Mouse (Mus musculus) bone marrow macrophage, adult 2 months (primary cell): ENCODE measurements at regions not wholly inside any gene's neighbourhood (a gene's known extent, or its start where the extent isn't known, plus 50 kb on each side); places are given as distances from the start of the nearest gene placed in this dataset.

Experiments
- CTCF ChIP-seq: IDR thresholded peaks from 2 replicates; pipeline ENCODE4 v1.5.1; 2012; ENCODE audit warnings: low read depth, mild to moderate bottlenecking, low read length, moderate library complexity
- POLR2A ChIP-seq: IDR thresholded peaks from 2 replicates; pipeline ENCODE4 v1.6.1; 2012; ENCODE audit warnings: mild to moderate bottlenecking, low read depth, low read length, borderline replicate concordance

DNA sequence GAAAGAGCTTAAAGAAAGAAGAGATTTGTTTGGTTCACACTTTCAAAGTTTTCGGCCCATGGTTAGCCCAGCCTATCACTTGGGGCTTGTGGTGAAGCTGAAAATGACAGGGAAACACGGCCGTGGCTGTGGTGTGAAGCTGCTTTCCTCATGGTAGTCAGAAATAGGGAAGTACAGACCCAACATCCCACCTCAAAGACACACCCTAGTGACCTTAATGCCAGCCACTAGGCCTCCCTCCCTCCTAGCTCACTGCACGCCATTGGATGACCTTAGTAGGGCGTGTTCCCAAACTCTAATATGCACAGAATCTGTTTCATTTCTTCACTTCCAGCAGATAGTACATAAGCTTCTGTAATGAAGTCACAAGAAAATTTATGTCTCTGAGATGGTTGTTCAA lies 93.4 kb upstream of the Nxt1 start:
- TF ChIP-seq CTCF: no peak
- TF ChIP-seq POLR2A: no peak
